In the genomic region with DNA sequence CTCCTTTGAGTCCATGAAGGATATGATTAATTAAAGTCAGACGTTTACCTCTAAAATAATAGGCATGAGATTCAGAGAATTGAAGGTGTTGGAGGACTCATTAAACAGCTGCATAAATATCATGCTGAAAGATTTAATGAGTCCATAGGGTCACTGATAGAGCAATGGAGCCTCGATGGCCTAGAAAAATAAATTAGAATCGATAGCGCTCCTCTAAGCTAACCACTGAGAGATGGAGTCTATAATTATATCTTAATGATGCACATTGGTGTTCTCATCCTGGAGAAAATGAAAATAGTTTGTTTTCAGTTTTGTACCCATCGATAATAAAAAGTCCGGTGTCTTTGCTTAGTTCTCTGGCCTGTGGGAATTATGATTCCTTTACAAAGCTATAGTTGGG, we compare ENCODE assay signal across 21 mouse cellular contexts.
"Had no signal": no experiment of that assay in that cellular context is flagged by ENCODE, and none has a peak within 500 bp of the region (broad histone marks: within the 10 kb centered on the region; RNA-seq: fewer than 3 reads in every experiment).

No protein-coding gene starts in this region.

- H3K4me2 ChIP-seq: heart, embryonic 11.5 days; heart, embryonic 13.5 days; heart, embryonic 15.5 days; kidney, embryonic 15.5 days; limb, embryonic 13.5 days; limb, embryonic 15.5 days; liver, embryonic 12.5 days had no signal

- H3K27ac ChIP-seq: heart, adult 2 months; heart, embryonic 13.5 days; heart, embryonic 15.5 days; kidney, embryonic 15.5 days; kidney, postnatal 0 days; limb, embryonic 13.5 days; limb, embryonic 15.5 days; liver, embryonic 12.5 days had no signal

- H3K4me1 ChIP-seq: heart, embryonic 13.5 days; heart, embryonic 15.5 days; kidney, embryonic 15.5 days; limb, embryonic 15.5 days; liver, embryonic 12.5 days had no signal

- DNase-seq: forebrain, postnatal 0 days; gastrocnemius, postnatal 14 days; gastrocnemius, postnatal 36 days; heart, adult 11 months; heart, adult 2 months; heart, postnatal 14 days; heart, postnatal 36 days; kidney, adult 11 months; kidney, adult 9 months; kidney, postnatal 14 days; layer of hippocampus, adult 9-11 months; layer of hippocampus, postnatal 36 days; left cerebral cortex, postnatal 4 days had no signal

- H3K36me3 ChIP-seq: heart, embryonic 13.5 days; heart, embryonic 15.5 days; kidney, embryonic 15.5 days; limb, embryonic 13.5 days; limb, embryonic 15.5 days; liver, embryonic 12.5 days had no signal

- ATAC-seq: forebrain, postnatal 0 days; liver, embryonic 12.5 days had no signal

- H3K27me3 ChIP-seq: heart, embryonic 13.5 days; heart, embryonic 15.5 days; kidney, embryonic 15.5 days; limb, embryonic 13.5 days; limb, embryonic 15.5 days; liver, embryonic 12.5 days had no signal

- H3K9ac ChIP-seq: forebrain, postnatal 0 days; heart, embryonic 13.5 days; heart, embryonic 15.5 days; kidney, embryonic 15.5 days; limb, embryonic 13.5 days; limb, embryonic 15.5 days; liver, embryonic 12.5 days had no signal

- H3K4me3 ChIP-seq: heart, adult 2 months; heart, embryonic 13.5 days; heart, embryonic 15.5 days; kidney, embryonic 15.5 days; limb, embryonic 13.5 days; limb, embryonic 15.5 days; liver, embryonic 12.5 days had no signal

- H3K9me3 ChIP-seq: heart, embryonic 13.5 days; heart, embryonic 15.5 days; kidney, embryonic 15.5 days; limb, embryonic 13.5 days; limb, embryonic 15.5 days; liver, embryonic 12.5 days had no signal
